Mouse (Mus musculus) liver, adult 10 weeks (tissue): ENCODE data around the gene 6030408B16Rik. TPM values are rescaled to one million over a fixed set of nuclear protein-coding genes. Genes with fewer than 3 reads are reported as not detected.

Source experiments
- polyA plus RNA-seq: library from polyadenylated mRNA; stranded (reverse); fragments of 350-450 nt; fragmentation: Illumina TruSeq; extraction: RNeasy Lipid Tissue Mini Kit (QIAGEN cat#74804); gene quantifications from one replicate; pipeline ENCODE4 v1.2.3, GENCODE M21; 2014; ENCODE audit warnings: low read depth, low replicate concordance

6030408B16Rik gene
- polyA plus RNA-seq, result not detected

DNA sequence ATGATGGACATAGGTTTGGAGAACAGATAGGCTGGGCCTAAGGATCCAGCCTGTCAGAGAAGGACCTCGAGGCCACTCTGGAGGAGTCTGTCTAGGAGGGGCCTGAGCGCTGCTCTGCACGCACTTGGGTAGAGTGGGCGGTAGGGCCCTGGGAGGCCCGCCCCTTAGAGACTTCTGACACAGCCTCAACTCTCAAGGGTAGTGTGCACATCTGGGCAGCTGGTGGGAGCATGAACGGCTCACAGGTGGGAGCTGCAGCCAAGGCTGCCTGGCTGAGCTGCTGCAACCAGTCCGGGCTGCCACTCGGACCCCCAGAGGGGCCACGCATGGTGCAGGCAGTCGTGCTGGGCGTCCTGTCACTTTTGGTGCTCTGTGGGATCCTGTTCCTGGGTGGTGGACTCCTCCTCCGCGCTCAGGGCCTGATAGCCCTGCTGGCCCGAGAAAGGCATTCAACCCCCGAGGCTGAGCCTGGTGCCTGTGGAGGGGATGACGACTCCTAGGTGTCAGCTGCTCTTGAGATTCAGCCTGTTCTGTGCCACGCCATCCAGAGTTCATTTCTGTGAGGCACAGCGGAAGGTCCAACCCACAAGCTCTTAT lies at the start of gene 6030408B16Rik:
Gene 6030408B16Rik, plus strand, starts transcription at position 188 of the 597 bp plus-strand sequence.

DNA sequence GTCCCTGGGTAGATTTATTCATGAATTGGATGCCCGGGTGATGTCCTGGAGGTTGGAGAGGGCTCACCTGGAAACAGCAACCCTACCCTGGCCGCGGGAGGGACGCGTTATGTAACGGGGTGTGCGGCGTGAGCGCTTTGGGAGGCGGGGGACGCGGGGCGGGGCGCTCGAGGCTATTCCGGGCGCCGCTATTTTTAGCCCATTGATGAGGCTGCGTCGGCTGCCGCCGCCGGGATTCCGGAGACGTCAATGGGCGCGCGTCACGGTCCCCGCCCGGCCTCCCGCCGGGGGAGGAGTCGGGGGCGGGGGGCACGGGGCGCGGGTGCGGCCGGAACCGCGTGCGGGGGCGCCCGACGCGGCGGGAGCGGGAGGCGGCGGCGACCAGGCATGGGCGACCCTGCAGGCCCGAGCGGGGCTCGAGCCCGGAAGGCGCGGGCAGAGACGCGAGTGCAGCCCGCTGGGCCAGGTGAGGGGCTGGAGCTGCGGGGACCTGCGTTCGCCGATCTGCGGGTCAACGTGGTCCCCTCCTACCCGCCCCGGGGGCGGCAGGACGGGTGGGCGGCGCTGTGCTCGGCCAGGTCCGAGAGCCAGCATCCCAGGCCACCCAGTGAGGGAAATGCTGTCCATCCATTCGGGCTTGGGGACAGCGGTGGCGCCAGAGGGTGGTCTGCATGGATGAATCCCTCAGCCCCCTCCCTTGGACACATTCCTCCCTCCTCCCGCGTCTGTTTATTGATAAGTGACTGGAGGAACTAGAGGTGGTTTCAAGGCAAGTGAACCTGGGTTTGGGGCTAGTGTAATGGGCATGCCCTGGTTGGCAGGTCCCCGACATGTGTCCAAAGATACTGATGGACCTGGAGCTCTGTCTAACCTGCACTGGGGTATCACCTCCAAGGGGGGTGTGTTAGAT lies 38.9 kb upstream of the 6030408B16Rik start, which contains the start of gene Nr4a1:
Gene Nr4a1, plus strand, starts transcription at position 384 of the 910 bp plus-strand sequence.

GRCm38 (mm10) chr15:101283911-101284750 lies 8.9 kb upstream of the 6030408B16Rik start, which contains the start of gene Atg101:
Atg101 (plus strand) TSS chr15:101284272.

Other genes starting within 250 kb of the 6030408B16Rik start
- not detected for gene Gm47841, start 245.8 kb upstream of the 6030408B16Rik start, polyA plus RNA-seq
- 1.4 TPM for gene Fignl2, start 214.6 kb upstream of the 6030408B16Rik start, polyA plus RNA-seq
- gene Ankrd33, start 177.5 kb upstream of the 6030408B16Rik start, polyA plus RNA-seq, result not detected
- 0.24 TPM for gene Acvrl1, start 164.7 kb upstream of the 6030408B16Rik start, polyA plus RNA-seq
- gene Acvr1b, start 119.1 kb upstream of the 6030408B16Rik start, polyA plus RNA-seq, result 3.3 TPM
- not detected for gene Grasp, start 69.0 kb upstream of the 6030408B16Rik start, polyA plus RNA-seq
- 6.3 TPM for gene Nr4a1, start 38.9 kb upstream of the 6030408B16Rik start, polyA plus RNA-seq
- gene Atg101, start 8.9 kb upstream of the 6030408B16Rik start, polyA plus RNA-seq, result 1.5 TPM
- gene Krt80, start 77.0 kb downstream of the 6030408B16Rik start, polyA plus RNA-seq, result not detected
- not detected for gene Krt7, start 117.8 kb downstream of the 6030408B16Rik start, polyA plus RNA-seq
- gene Krt87, start 145.6 kb downstream of the 6030408B16Rik start, polyA plus RNA-seq, result not detected
- not detected for gene Krt88, start 154.5 kb downstream of the 6030408B16Rik start, polyA plus RNA-seq
- gene Krt81, start 170.5 kb downstream of the 6030408B16Rik start, polyA plus RNA-seq, result not detected
- not detected for gene Krt86, start 180.3 kb downstream of the 6030408B16Rik start, polyA plus RNA-seq
- gene Krt83, start 198.3 kb downstream of the 6030408B16Rik start, polyA plus RNA-seq, result not detected
- gene Gm49425, start 224.0 kb downstream of the 6030408B16Rik start, polyA plus RNA-seq, result not detected
- gene Krt84, start 239.6 kb downstream of the 6030408B16Rik start, polyA plus RNA-seq, result not detected